Mouse (Mus musculus) midbrain, postnatal 0 days (tissue): ENCODE data around the gene Caprin1. TPM values are rescaled to one million over a fixed set of nuclear protein-coding genes. Genes with fewer than 3 reads are reported as not detected.
A peak's percentile ranks its signal among the peaks of the same experiment; 100 is the strongest.

Experiments used
- ATAC-seq: fragments of 200-750 bp; cut with Nextera tagmentation; 2 replicates; pipeline ENCODE4 v1.8.0; 2017; ENCODE audit warnings: moderate number of reproducible peaks, mild to moderate bottlenecking, moderate TSS enrichment, moderate library complexity; ENCODE audit not compliant: low FRiP score
- DNase-seq: peaks from one replicate; pipeline ENCODE4 v3.0.0-alpha.2; 2015; ENCODE audit warnings: low spot score
- H3K27ac ChIP-seq: fragments of 300-500 bp; sonication (generic); 2 replicates; pipeline ENCODE4 v1.5.1; 2014; ENCODE audit warnings: low read depth, mild to moderate bottlenecking, low read length, mixed read lengths
- H3K27me3 ChIP-seq: fragments of 300-500 bp; sonication (generic); 2 replicates; pipeline ENCODE4 v1.6.1; 2014; ENCODE audit warnings: low read length, control low read depth, mixed read lengths; ENCODE audit not compliant: insufficient read depth
- H3K36me3 ChIP-seq: fragments of 300-500 bp; sonication (generic); 2 replicates; pipeline ENCODE4 v1.6.1; 2014; ENCODE audit warnings: low read length, control low read depth, mixed read lengths; ENCODE audit not compliant: insufficient read depth
- H3K4me1 ChIP-seq: fragments of 300-500 bp; sonication (generic); 2 replicates; pipeline ENCODE4 v1.6.1; 2014; ENCODE audit warnings: mild to moderate bottlenecking, control low read depth, antibody characterized with exemption, low read length, mixed read lengths; ENCODE audit not compliant: insufficient read depth
- H3K4me2 ChIP-seq: fragments of 300-500 bp; sonication (generic); 2 replicates; pipeline ENCODE4 v1.6.1; 2014; ENCODE audit warnings: low read depth, mild to moderate bottlenecking, low read length, mixed read lengths; ENCODE audit not compliant: poor library complexity, severe bottlenecking
- H3K4me3 ChIP-seq: fragments of 300-500 bp; sonication (generic); 2 replicates; pipeline ENCODE4 v1.5.1; 2014; ENCODE audit warnings: low read depth, mild to moderate bottlenecking, low read length, moderate library complexity
- H3K9ac ChIP-seq: fragments of 300-500 bp; sonication (generic); replicated peaks from 2 replicates; pipeline ENCODE4 v1.6.1; 2014; ENCODE audit warnings: mild to moderate bottlenecking, low read length, moderate library complexity, mixed read lengths; ENCODE audit not compliant: poor library complexity, severe bottlenecking
- H3K9me3 ChIP-seq: fragments of 300-500 bp; sonication (generic); 2 replicates; pipeline ENCODE4 v1.6.1; 2016; ENCODE audit warnings: low read length, control low read depth
- CTCF ChIP-seq: IDR thresholded peaks from 2 replicates; pipeline ENCODE4 v1.5.1; 2016; ENCODE audit warnings: antibody characterized with exemption, mild to moderate bottlenecking
- WGBS: fragments of 180-500 bp; shearing (Covaris S2); extraction: QIAGEN DNeasy Blood & Tissue Kit; methylation state at CpG from one replicate; pipeline ENCODE4 v1.1.7; 2014; 5-methylcytosine and 5-hydroxymethylcytosine counted together
- polyA plus RNA-seq: library from polyadenylated mRNA; unstranded; fragments of >200 nt; fragmentation: Nextera tagmentation; extraction: Ambion mirVana; gene quantifications from 2 replicates; pipeline ENCODE4 v1.2.1, GENCODE M21; 2015
- total RNA-seq: library from RNA; depleted of rRNA; stranded (reverse); fragments of >200 nt; gene quantifications from 2 replicates; pipeline ENCODE4 v1.2.3, GENCODE M21; 2014

The Caprin1 gene
- total and polyA plus RNA-seq, 2 experiments from 2014 or later, result 226 to 269 TPM

GRCm38 (mm10) chr2:103760421-103760820 is 37.0 kb downstream of the Caprin1 start:
- H3K36me3 ChIP-seq, result peaks cover 15% of the 10 kb centered on the region; the same call in 1 of the 2 replicates
- peak overlapping the region; percentile 75 for H3K9ac ChIP-seq
- ATAC-seq (peak; percentile 48), DNase-seq (peak; percentile 44)
- H3K9me3 ChIP-seq, result no peaks in the 10 kb centered on the region
- H3K27me3 ChIP-seq, result no peaks in the 10 kb centered on the region
- TF ChIP-seq CTCF, result no peak
- peak overlapping the region; percentile 77 for H3K27ac ChIP-seq
- under 1% methylated on average over 12 of the region's 12 CpGs for WGBS
- peak overlapping the region; percentile 67 for H3K4me3 ChIP-seq
- H3K4me2 ChIP-seq, result peak overlapping the region; percentile 77
- H3K4me1 ChIP-seq, result no peaks in the 10 kb centered on the region

GRCm38 (mm10) chr2:103755458-103756085 is 41.9 kb downstream of the Caprin1 start:
- Histone ChIP-seq H3K9me3 (no peaks in the 10 kb centered on the region), H3K27ac (no peak overlapping the region), H3K4me2 (no peak overlapping the region), H3K9ac (no peak overlapping the region), H3K36me3 (peaks cover 41% of the 10 kb centered on the region), H3K27me3 (no peaks in the 10 kb centered on the region), H3K4me1 (no peaks in the 10 kb centered on the region), H3K4me3 (no peak overlapping the region)
- no peak for TF ChIP-seq CTCF
- no peak for DNase-seq
- WGBS, result 90% methylated on average over 9 of the region's 9 CpGs
- no peak for ATAC-seq

- 93% methylated on average over 3 of the region's 3 CpGs for WGBS
Observed at GRCm38 (mm10) chr2:103754614-103755013, 42.8 kb downstream of the Caprin1 start.

DNA sequence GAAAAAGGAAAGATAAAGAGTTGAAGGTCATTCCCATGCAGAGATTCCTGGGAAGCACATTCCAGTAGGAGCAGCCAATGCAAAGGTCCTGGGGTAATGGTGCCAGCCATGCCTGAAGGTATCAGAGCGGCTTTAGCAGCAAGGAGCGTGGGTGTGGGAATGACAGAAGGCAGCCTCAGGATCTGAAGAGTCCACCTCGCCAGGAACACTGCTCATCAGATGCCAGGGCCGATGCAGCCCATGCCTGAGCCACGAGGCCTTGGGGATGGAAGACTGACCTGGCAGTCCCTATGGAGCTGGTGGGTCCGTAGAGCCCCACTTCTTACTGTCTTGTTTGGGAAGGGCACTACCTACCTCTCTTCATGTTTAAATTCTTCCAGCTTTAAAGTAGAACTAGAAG is 45.7 kb downstream of the Caprin1 start:
- no peak overlapping the region for H3K4me3 ChIP-seq
- WGBS, result 94% methylated on average over 6 of the region's 6 CpGs
- H3K9ac ChIP-seq, result no peak overlapping the region
- no peak overlapping the region for H3K4me2 ChIP-seq
- no peaks in the 10 kb centered on the region for H3K4me1 ChIP-seq
- DNase-seq (no peak), ATAC-seq (no peak)
- no peak overlapping the region for H3K27ac ChIP-seq
- H3K36me3 ChIP-seq, result peaks cover 60% of the 10 kb centered on the region
- no peak for TF ChIP-seq CTCF
- no peaks in the 10 kb centered on the region for H3K9me3 ChIP-seq
- no peaks in the 10 kb centered on the region for H3K27me3 ChIP-seq

More at GRCm38 (mm10) chr2:103754614-103755013, 42.8 kb downstream of the Caprin1 start:
- Histone ChIP-seq H3K27me3 (no peaks in the 10 kb centered on the region), H3K9me3 (no peaks in the 10 kb centered on the region), H3K4me1 (no peaks in the 10 kb centered on the region), H3K4me2 (no peak overlapping the region), H3K4me3 (no peak overlapping the region), H3K36me3 (peaks cover 50% of the 10 kb centered on the region), H3K27ac (no peak overlapping the region), H3K9ac (no peak overlapping the region)
- ATAC-seq (no peak), DNase-seq (no peak)
- no peak for TF ChIP-seq CTCF

GRCm38 (mm10) chr2:103749091-103749490 is 48.4 kb downstream of the Caprin1 start:
- peaks cover 61% of the 10 kb centered on the region for H3K36me3 ChIP-seq
- no peak for TF ChIP-seq CTCF
- H3K9ac ChIP-seq, result no peak overlapping the region
- H3K4me1 ChIP-seq, result no peaks in the 10 kb centered on the region
- H3K27ac ChIP-seq, result no peak overlapping the region
- 95% methylated on average over 3 of the region's 3 CpGs for WGBS
- no peaks in the 10 kb centered on the region for H3K27me3 ChIP-seq
- H3K9me3 ChIP-seq, result no peaks in the 10 kb centered on the region
- H3K4me2 ChIP-seq, result no peak overlapping the region
- no peak for DNase-seq
- no peak for ATAC-seq
- no peak overlapping the region for H3K4me3 ChIP-seq

- Histone ChIP-seq H3K27ac (no peak overlapping the region), H3K4me1 (no peaks in the 10 kb centered on the region), H3K9me3 (no peaks in the 10 kb centered on the region), H3K4me2 (no peak overlapping the region), H3K9ac (no peak overlapping the region), H3K4me3 (no peak overlapping the region), H3K36me3 (peaks cover 54% of the 10 kb centered on the region), H3K27me3 (no peaks in the 10 kb centered on the region)
- TF ChIP-seq CTCF, result no peak
- WGBS, result 90% methylated on average over 9 of the region's 9 CpGs
- DNase-seq (no peak), ATAC-seq (no peak)
Observed at GRCm38 (mm10) chr2:103747891-103748290, 49.6 kb downstream of the Caprin1 start.
